Mouse (Mus musculus) limb, embryonic 12.5 days (tissue): ENCODE results near the gene Mylk4. TPM values are rescaled to one million over a fixed set of nuclear protein-coding genes. Genes with fewer than 3 reads are reported as not detected.

Experiments used
- ATAC-seq: fragments of 200-750 bp; cut with Nextera tagmentation; 2 replicates; pipeline ENCODE4 v1.8.0; 2017; ENCODE audit warnings: low read depth, moderate TSS enrichment; ENCODE audit not compliant: insufficient number of reproducible peaks, insufficient read depth, low FRiP score, low TSS enrichment
- H3K27ac ChIP-seq: fragments of 300-500 bp; sonication (generic); 2 replicates; pipeline ENCODE4 v1.5.1; 2016; ENCODE audit warnings: mild to moderate bottlenecking, moderate library complexity
- H3K27me3 ChIP-seq: fragments of 300-500 bp; sonication (generic); 2 replicates; pipeline ENCODE4 v1.6.1; 2016; ENCODE audit warnings: mild to moderate bottlenecking, moderate library complexity
- H3K36me3 ChIP-seq: fragments of 300-500 bp; sonication (generic); 2 replicates; pipeline ENCODE4 v1.6.1; 2016; ENCODE audit warnings: mild to moderate bottlenecking, moderate library complexity
- H3K4me1 ChIP-seq: fragments of 300-500 bp; sonication (generic); replicated peaks from 2 replicates; pipeline ENCODE4 v1.6.1; 2016
- H3K4me2 ChIP-seq: fragments of 300-500 bp; sonication (generic); 2 replicates; pipeline ENCODE4 v1.6.1; 2016; ENCODE audit warnings: mild to moderate bottlenecking, moderate library complexity
- H3K4me3 ChIP-seq: fragments of 300-500 bp; sonication (generic); replicated peaks from 2 replicates; pipeline ENCODE4 v1.5.1; 2016; ENCODE audit warnings: mild to moderate bottlenecking
- H3K9ac ChIP-seq: fragments of 300-500 bp; sonication (generic); replicated peaks from 2 replicates; pipeline ENCODE4 v1.6.1; 2016; ENCODE audit warnings: mild to moderate bottlenecking, moderate library complexity
- H3K9me3 ChIP-seq: fragments of 300-500 bp; sonication (generic); 2 replicates; pipeline ENCODE4 v1.6.1; 2016; ENCODE audit warnings: mild to moderate bottlenecking, moderate library complexity
- WGBS: fragments of 180-500 bp; shearing (Covaris S2); methylation state at CpG from one replicate; pipeline ENCODE4 v1.1.7; 2016; 5-methylcytosine and 5-hydroxymethylcytosine counted together
- polyA plus RNA-seq: library from polyadenylated mRNA; unstranded; fragments of >200 nt; fragmentation: Nextera tagmentation; extraction: Ambion mirVana; gene quantifications from 2 replicates; pipeline ENCODE4 v1.2.1, GENCODE M21; 2016

Gene Mylk4
- 3.0 and 3.7 TPM in 2 replicates for polyA plus RNA-seq

- Histone ChIP-seq H3K9me3 (no peaks in the 10 kb centered on the region), H3K36me3 (no peaks in the 10 kb centered on the region), H3K4me3 (no peak within 1 kb of the TSS), H3K4me2 (no peak within 1 kb of the TSS), H3K27ac (no peak within 1 kb of the TSS), H3K27me3 (no peaks in the 10 kb centered on the region; the same call in 1 of the 2 replicates), H3K9ac (no peak within 1 kb of the TSS), H3K4me1 (peaks cover 3% of the 10 kb centered on the region)
- 76% methylated on average over 8 of the region's 8 CpGs for WGBS
- ATAC-seq: no peak
Measured at GRCm38 (mm10) chr13:32783816-32784215, at the start of gene Mylk4. Mylk4 (minus strand) TSS chr13:32783954.

GRCm38 (mm10) chr13:32833237-32833636, 49.5 kb upstream of the Mylk4 start:
- Histone ChIP-seq H3K9me3 (no peaks in the 10 kb centered on the region), H3K4me1 (no peaks in the 10 kb centered on the region), H3K4me3 (no peak overlapping the region), H3K27ac (no peak overlapping the region), H3K36me3 (no peaks in the 10 kb centered on the region), H3K9ac (no peak overlapping the region), H3K27me3 (no peaks in the 10 kb centered on the region), H3K4me2 (no peak overlapping the region)
- no peak for ATAC-seq
- 72% methylated on average over 6 of the region's 6 CpGs for WGBS

- no peaks in the 10 kb centered on the region for H3K9me3 ChIP-seq
- H3K4me2 ChIP-seq: no peak overlapping the region
- WGBS: 74% methylated on average over 3 of the region's 3 CpGs
- H3K4me1 ChIP-seq: no peaks in the 10 kb centered on the region
- H3K36me3 ChIP-seq: no peaks in the 10 kb centered on the region
- no peak overlapping the region for H3K27ac ChIP-seq
- no peak overlapping the region for H3K4me3 ChIP-seq
- no peaks in the 10 kb centered on the region for H3K27me3 ChIP-seq
- ATAC-seq: no peak
- no peak overlapping the region for H3K9ac ChIP-seq
Measured at GRCm38 (mm10) chr13:32832776-32833175, 49.0 kb upstream of the Mylk4 start.

- Histone ChIP-seq H3K4me2 (no peak overlapping the region), H3K9me3 (no peaks in the 10 kb centered on the region), H3K27me3 (no peaks in the 10 kb centered on the region), H3K4me1 (no peaks in the 10 kb centered on the region), H3K27ac (no peak overlapping the region), H3K9ac (no peak overlapping the region), H3K36me3 (no peaks in the 10 kb centered on the region), H3K4me3 (no peak overlapping the region)
- WGBS: 83% methylated on average over 3 of the region's 3 CpGs
- no peak for ATAC-seq
Measured at GRCm38 (mm10) chr13:32831505-32832273, 47.9 kb upstream of the Mylk4 start.

- H3K36me3 ChIP-seq: no peaks in the 10 kb centered on the region
- no peak overlapping the region for H3K4me3 ChIP-seq
- H3K9ac ChIP-seq: no peak overlapping the region
- H3K27ac ChIP-seq: no peak overlapping the region
- no peak for ATAC-seq
- no peaks in the 10 kb centered on the region for H3K9me3 ChIP-seq
- H3K27me3 ChIP-seq: no peaks in the 10 kb centered on the region
- H3K4me1 ChIP-seq: no peaks in the 10 kb centered on the region
- H3K4me2 ChIP-seq: no peak overlapping the region
- 81% methylated on average over 4 of the region's 4 CpGs for WGBS
Measured at GRCm38 (mm10) chr13:32828886-32829285, 45.1 kb upstream of the Mylk4 start.

- H3K4me2 ChIP-seq: no peak overlapping the region
- H3K9ac ChIP-seq: no peak overlapping the region
- H3K36me3 ChIP-seq: peaks cover 4% of the 10 kb centered on the region; the same call in 1 of the 2 replicates
- no peak overlapping the region for H3K27ac ChIP-seq
- H3K4me1 ChIP-seq: no peaks in the 10 kb centered on the region
- no peaks in the 10 kb centered on the region for H3K9me3 ChIP-seq
- H3K4me3 ChIP-seq: no peak overlapping the region
- 57% methylated on average over 4 of the region's 4 CpGs for WGBS
- no peak for ATAC-seq
- no peaks in the 10 kb centered on the region for H3K27me3 ChIP-seq
Measured at GRCm38 (mm10) chr13:32827951-32828350, 44.2 kb upstream of the Mylk4 start.

GRCm38 (mm10) chr13:32827111-32827822, 43.5 kb upstream of the Mylk4 start:
- Histone ChIP-seq H3K4me2 (no peak overlapping the region), H3K36me3 (peaks cover 9% of the 10 kb centered on the region; the same call in 1 of the 2 replicates), H3K27ac (no peak overlapping the region), H3K4me3 (no peak overlapping the region), H3K27me3 (no peaks in the 10 kb centered on the region), H3K9me3 (no peaks in the 10 kb centered on the region), H3K4me1 (no peaks in the 10 kb centered on the region), H3K9ac (no peak overlapping the region)
- 82% methylated on average over 3 of the region's 3 CpGs for WGBS
- no peak for ATAC-seq

- no peak overlapping the region for H3K27ac ChIP-seq
- no peaks in the 10 kb centered on the region for H3K9me3 ChIP-seq
- H3K36me3 ChIP-seq: peaks cover 26% of the 10 kb centered on the region
- 93% methylated on average over 8 of the region's 8 CpGs for WGBS
- H3K4me2 ChIP-seq: no peak overlapping the region
- no peaks in the 10 kb centered on the region for H3K4me1 ChIP-seq
- no peak overlapping the region for H3K4me3 ChIP-seq
- ATAC-seq: no peak
- no peak overlapping the region for H3K9ac ChIP-seq
- no peaks in the 10 kb centered on the region for H3K27me3 ChIP-seq
Measured at GRCm38 (mm10) chr13:32825546-32825945, 41.8 kb upstream of the Mylk4 start.

- H3K27ac ChIP-seq: no peak overlapping the region
- H3K4me2 ChIP-seq: no peak overlapping the region
- no peaks in the 10 kb centered on the region for H3K9me3 ChIP-seq
- H3K36me3 ChIP-seq: peaks cover 34% of the 10 kb centered on the region
- H3K9ac ChIP-seq: no peak overlapping the region
- WGBS: 77% methylated on average over 6 of the region's 6 CpGs
- no peaks in the 10 kb centered on the region for H3K27me3 ChIP-seq
- ATAC-seq: no peak
- no peaks in the 10 kb centered on the region for H3K4me1 ChIP-seq
- H3K4me3 ChIP-seq: no peak overlapping the region
Measured at GRCm38 (mm10) chr13:32824377-32825330, 40.9 kb upstream of the Mylk4 start.

- no peak overlapping the region for H3K9ac ChIP-seq
- H3K27me3 ChIP-seq: no peaks in the 10 kb centered on the region
- H3K4me2 ChIP-seq: no peak overlapping the region
- no peaks in the 10 kb centered on the region for H3K4me1 ChIP-seq
- H3K27ac ChIP-seq: no peak overlapping the region
- WGBS: 86% methylated on average over 6 of the region's 6 CpGs
- H3K4me3 ChIP-seq: no peak overlapping the region
- no peak for ATAC-seq
- no peaks in the 10 kb centered on the region for H3K9me3 ChIP-seq
- peaks cover 49% of the 10 kb centered on the region for H3K36me3 ChIP-seq
Measured at GRCm38 (mm10) chr13:32823126-32823525, 39.4 kb upstream of the Mylk4 start.

GRCm38 (mm10) chr13:32821671-32822070, 37.9 kb upstream of the Mylk4 start:
- no peak overlapping the region for H3K9ac ChIP-seq
- H3K9me3 ChIP-seq: no peaks in the 10 kb centered on the region
- peaks cover 64% of the 10 kb centered on the region for H3K36me3 ChIP-seq
- H3K4me2 ChIP-seq: no peak overlapping the region
- no peak overlapping the region for H3K4me3 ChIP-seq
- H3K27ac ChIP-seq: no peak overlapping the region
- ATAC-seq: no peak
- WGBS: 98% methylated on average over 4 of the region's 4 CpGs
- H3K4me1 ChIP-seq: no peaks in the 10 kb centered on the region
- H3K27me3 ChIP-seq: no peaks in the 10 kb centered on the region
